Mouse (Mus musculus): Measurements from ENCODE around the gene Hrh1. TPM values are rescaled to one million over a fixed set of nuclear protein-coding genes. Genes with fewer than 3 reads are reported as not detected.
"Not testable (repeated sequence)": the region's sequence is repeated elsewhere in the genome, so short reads cannot be mapped to it uniquely, and the experiment has no call there.

The Hrh1 gene
- polyA plus RNA-seq, 1 experiment: 2.3 TPM

DNA sequence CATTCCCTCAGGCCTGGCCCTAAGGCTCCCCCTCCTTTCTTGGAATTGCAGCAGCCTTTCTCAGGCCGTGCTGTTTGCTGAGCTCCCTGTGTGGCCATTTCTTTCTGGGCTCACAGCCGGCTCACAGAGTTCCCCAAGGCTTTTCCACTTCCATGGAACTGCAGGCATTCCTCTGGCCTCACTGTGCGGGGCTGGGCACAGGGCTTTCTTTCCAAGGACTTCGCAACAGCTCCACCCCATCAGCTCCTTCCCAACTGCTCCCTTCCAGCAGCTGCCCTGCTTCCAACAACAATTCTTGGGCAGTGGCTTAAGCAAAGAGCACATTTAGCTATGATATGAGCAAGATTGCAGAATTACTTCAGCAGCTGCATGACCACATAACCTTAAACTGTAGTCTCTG, 81.0 kb downstream of the Hrh1 start:
- Histone ChIP-seq H3K36me3 (ENCODE audit: control insufficient read depth, insufficient read depth, low read length) (no peaks in the 10 kb centered on the region), H3K27ac (ENCODE audit: insufficient read depth, low read depth, low read length) (no peak overlapping the region)
- 37% methylated on average over 4 of the region's 4 CpGs for WGBS

DNA sequence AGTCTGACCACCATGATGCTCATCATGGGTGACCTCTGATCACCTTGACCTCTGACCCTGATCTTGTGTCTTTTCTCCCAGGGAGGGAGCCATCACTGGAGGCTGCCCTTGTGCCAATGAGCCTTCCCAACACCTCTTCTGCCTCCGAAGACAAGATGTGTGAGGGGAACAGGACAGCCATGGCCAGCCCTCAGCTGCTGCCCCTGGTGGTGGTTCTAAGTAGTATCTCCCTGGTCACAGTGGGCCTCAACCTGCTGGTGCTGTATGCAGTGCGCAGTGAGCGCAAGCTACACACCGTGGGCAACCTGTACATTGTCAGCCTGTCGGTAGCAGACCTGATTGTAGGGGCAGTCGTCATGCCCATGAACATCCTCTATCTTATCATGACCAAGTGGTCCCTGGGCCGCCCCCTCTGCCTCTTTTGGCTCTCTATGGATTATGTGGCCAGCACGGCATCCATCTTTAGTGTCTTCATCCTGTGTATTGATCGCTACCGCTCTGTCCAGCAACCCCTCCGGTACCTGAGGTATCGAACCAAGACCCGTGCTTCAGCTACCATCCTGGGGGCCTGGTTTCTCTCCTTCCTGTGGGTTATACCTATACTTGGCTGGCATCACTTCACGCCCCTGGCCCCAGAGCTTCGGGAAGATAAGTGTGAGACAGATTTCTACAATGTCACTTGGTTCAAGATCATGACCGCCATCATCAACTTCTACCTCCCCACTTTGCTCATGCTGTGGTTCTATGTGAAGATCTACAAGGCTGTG, 82.1 kb downstream of the Hrh1 start:
- TF ChIP-seq POLR2A (IDR thresholded peaks at IDR 0.05; ENCODE audit: low read depth, low read length) (no peak), CTCF (IDR thresholded peaks at IDR 0.05; ENCODE audit: extremely low read depth, insufficient read length, insufficient replicate concordance, low read depth, low read length) (no peak)
- no peaks in the 10 kb centered on the region for H3K4me1 ChIP-seq (ENCODE audit: control insufficient read depth, insufficient read depth, insufficient read length, low read length)
- H3K27me3 ChIP-seq (ENCODE audit: control insufficient read depth, insufficient read depth, low read length): no peaks in the 10 kb centered on the region
- no peak overlapping the region for H3K27ac ChIP-seq (ENCODE audit: insufficient read depth, low read depth, low read length)
- WGBS: 93% methylated on average over 16 of the region's 16 CpGs
- H3K36me3 ChIP-seq (ENCODE audit: control insufficient read depth, insufficient read depth, low read length): no peaks in the 10 kb centered on the region
- no peak overlapping the region for H3K4me3 ChIP-seq (ENCODE audit: low read depth, low read length)

More for the DNA sequence above, 81.0 kb downstream of the Hrh1 start:
- Histone ChIP-seq H3K4me1 (ENCODE audit: control insufficient read depth, insufficient read depth, insufficient read length, low read length) (no peaks in the 10 kb centered on the region), H3K4me3 (ENCODE audit: low read depth, low read length) (no peak overlapping the region), H3K27me3 (ENCODE audit: control insufficient read depth, insufficient read depth, low read length) (no peaks in the 10 kb centered on the region)
- TF ChIP-seq CTCF (IDR thresholded peaks at IDR 0.05; ENCODE audit: extremely low read depth, insufficient read length, insufficient replicate concordance, low read depth, low read length): no peak
- no peak for TF ChIP-seq POLR2A (IDR thresholded peaks at IDR 0.05; ENCODE audit: low read depth, low read length)

DNA sequence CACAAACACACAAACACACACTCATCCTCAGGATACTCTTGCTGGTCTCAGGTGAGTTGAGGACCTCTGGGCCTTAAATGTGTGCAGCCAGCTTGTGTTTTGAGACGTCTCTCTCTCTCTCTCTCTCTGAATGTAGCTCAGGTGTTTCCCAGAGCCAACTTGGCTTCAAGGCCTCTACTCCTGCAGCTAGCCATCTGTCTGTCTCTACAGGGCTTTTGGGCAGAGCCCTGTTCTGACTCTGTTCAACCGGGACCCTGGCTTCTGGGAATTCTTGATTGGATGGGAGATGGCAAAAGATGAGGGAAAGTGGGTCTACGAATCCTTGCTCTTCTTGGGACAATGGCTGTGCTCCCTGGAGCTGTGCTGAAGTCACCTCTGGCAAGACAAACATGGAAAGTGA, 91.6 kb downstream of the Hrh1 start:
- Histone ChIP-seq H3K27me3 (ENCODE audit: control insufficient read depth, insufficient read depth, low read length) (no peaks in the 10 kb centered on the region), H3K27ac (ENCODE audit: insufficient read depth, low read depth, low read length) (no peak overlapping the region), H3K4me3 (ENCODE audit: low read depth, low read length) (no peak overlapping the region), H3K4me1 (ENCODE audit: control insufficient read depth, insufficient read depth, insufficient read length, low read length) (no peaks in the 10 kb centered on the region), H3K36me3 (ENCODE audit: control insufficient read depth, insufficient read depth, low read length) (no peaks in the 10 kb centered on the region)
- WGBS: 84% methylated on average over 3 of the region's 3 CpGs
- TF ChIP-seq CTCF (IDR thresholded peaks at IDR 0.05; ENCODE audit: extremely low read depth, insufficient read length, insufficient replicate concordance, low read depth, low read length) (no peak), POLR2A (IDR thresholded peaks at IDR 0.05; ENCODE audit: low read depth, low read length) (no peak)

GRCm38 (mm10) chr6:114492588-114492987, 94.9 kb downstream of the Hrh1 start:
- 52% methylated on average over 10 of the region's 10 CpGs for WGBS
- not testable (repeated sequence) for H3K27me3 ChIP-seq (ENCODE audit: control insufficient read depth, insufficient read depth, low read length); H3K4me3 ChIP-seq (ENCODE audit: low read depth, low read length); H3K27ac ChIP-seq (ENCODE audit: insufficient read depth, low read depth, low read length); H3K4me1 ChIP-seq (ENCODE audit: control insufficient read depth, insufficient read depth, insufficient read length, low read length); H3K36me3 ChIP-seq (ENCODE audit: control insufficient read depth, insufficient read depth, low read length)

DNA sequence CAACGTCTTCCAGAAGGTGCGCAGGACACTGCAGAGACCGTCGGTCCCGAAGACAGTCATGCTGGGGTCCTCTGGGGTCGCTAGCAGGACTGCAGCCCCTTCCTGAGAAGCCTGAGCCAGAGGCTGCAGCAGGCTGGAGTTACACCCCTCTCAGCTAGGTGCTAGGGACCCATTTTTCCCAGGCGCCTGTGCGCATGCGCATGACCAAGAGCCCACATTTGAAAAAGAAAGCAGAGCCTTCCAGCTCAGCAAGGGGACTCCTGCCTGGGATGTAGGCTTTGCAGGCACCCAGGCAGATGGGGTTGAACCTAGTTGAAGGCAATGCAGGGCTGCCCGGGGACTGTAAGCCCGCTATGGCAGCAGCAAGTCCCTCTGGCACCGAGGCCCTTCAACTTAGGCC, 97.3 kb downstream of the Hrh1 start:
- not testable (repeated sequence) for H3K4me3 ChIP-seq (ENCODE audit: low read depth, low read length); H3K27me3 ChIP-seq (ENCODE audit: control insufficient read depth, insufficient read depth, low read length); H3K36me3 ChIP-seq (ENCODE audit: control insufficient read depth, insufficient read depth, low read length); H3K4me1 ChIP-seq (ENCODE audit: control insufficient read depth, insufficient read depth, insufficient read length, low read length); H3K27ac ChIP-seq (ENCODE audit: insufficient read depth, low read depth, low read length)
- 30% methylated on average over 10 of the region's 12 CpGs for WGBS

DNA sequence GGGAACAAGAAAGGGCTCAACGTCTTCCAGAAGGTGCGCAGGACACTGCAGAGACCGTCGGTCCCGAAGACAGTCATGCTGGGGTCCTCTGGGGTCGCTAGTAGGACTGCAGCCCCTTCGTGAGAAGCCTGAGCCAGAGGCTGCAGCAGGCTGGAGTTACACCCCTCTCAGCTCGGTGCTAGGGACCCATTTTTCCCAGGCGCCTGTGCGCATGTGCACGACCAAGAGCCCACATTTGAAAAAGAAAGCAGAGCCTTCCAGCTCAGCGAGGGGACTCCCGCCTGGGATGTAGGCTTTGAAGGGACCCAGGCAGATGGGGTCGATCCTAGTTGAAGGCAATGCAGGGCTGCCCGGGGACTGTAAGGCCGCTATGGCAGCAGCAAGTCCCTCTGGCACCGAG, 116.3 kb downstream of the Hrh1 start:
- H3K27ac ChIP-seq (ENCODE audit: insufficient read depth, low read depth, low read length); H3K4me3 ChIP-seq (ENCODE audit: low read depth, low read length): not testable (repeated sequence)
- WGBS: 32% methylated on average over 17 of the region's 17 CpGs

DNA sequence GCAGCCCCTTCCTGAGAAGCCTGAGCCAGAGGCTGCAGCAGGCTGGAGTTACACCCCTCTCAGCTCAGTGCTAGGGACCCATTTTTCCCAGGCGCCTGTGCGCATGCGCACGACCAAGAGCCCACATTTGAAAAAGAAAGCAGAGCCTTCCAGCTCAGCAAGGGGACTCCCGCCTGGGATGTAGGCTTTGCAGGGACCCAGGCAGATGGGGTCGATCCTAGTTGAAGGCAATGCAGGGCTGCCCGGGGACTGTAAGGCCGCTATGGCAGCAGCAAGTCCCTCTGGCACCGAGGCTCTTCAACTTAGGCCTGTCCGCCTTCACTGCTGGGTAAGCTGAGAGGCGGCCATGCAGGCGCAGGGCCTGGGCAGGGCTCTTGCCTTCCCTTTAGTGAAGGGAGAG, 131.0 kb downstream of the Hrh1 start:
- H3K27ac ChIP-seq (ENCODE audit: insufficient read depth, low read depth, low read length); H3K27me3 ChIP-seq (ENCODE audit: control insufficient read depth, insufficient read depth, low read length); H3K4me3 ChIP-seq (ENCODE audit: low read depth, low read length); H3K36me3 ChIP-seq (ENCODE audit: control insufficient read depth, insufficient read depth, low read length); H3K4me1 ChIP-seq (ENCODE audit: control insufficient read depth, insufficient read depth, insufficient read length, low read length): not testable (repeated sequence)
- 0% methylated on average over 1 of the region's 12 CpGs for WGBS

More for the DNA sequence above, 116.3 kb downstream of the Hrh1 start:
- not testable (repeated sequence) for H3K36me3 ChIP-seq (ENCODE audit: control insufficient read depth, insufficient read depth, low read length); H3K4me1 ChIP-seq (ENCODE audit: control insufficient read depth, insufficient read depth, insufficient read length, low read length); H3K27me3 ChIP-seq (ENCODE audit: control insufficient read depth, insufficient read depth, low read length)

Other genes with a start within 250 kb of the Hrh1 start
- gene Slc6a1, start 115.3 kb upstream of the Hrh1 start, polyA plus RNA-seq (2012; rRNA removed): 0.04 and 0.16 TPM in 2 replicates
- 8.3 and 16.0 TPM in 2 replicates for gene Atg7, start 245.2 kb downstream of the Hrh1 start, polyA plus RNA-seq (2012; rRNA removed)